Mouse (Mus musculus): ENCODE measurements around the gene Lgals12. TPM values are rescaled to one million over a fixed set of nuclear protein-coding genes. Genes with fewer than 3 reads are reported as not detected.

Lgals12 gene
- polyA plus RNA-seq, 1 experiment: 0.31 TPM

GRCm38 (mm10) chr19:7616231-7616930 lies 9.4 kb upstream of the Lgals12 start:
- Histone ChIP-seq H3K4me2 (ENCODE audit: low read depth) (no peak overlapping the region), H3ac (ENCODE audit: control insufficient read depth, insufficient read length) (no peak overlapping the region), H3K36me3 (ENCODE audit: control insufficient read depth, insufficient read depth) (no peaks in the 10 kb centered on the region), H3K79me2 (ENCODE audit: control insufficient read depth, insufficient read depth) (no peaks in the 10 kb centered on the region), H3K27me3 (ENCODE audit: control insufficient read depth, insufficient read depth, insufficient read length) (peaks cover 23% of the 10 kb centered on the region), H3K4me3 (no peak overlapping the region)
- TF ChIP-seq POLR2A (IDR thresholded peaks at IDR 0.05; ENCODE audit: insufficient read length, low read depth) (no peak), MYOD1 (IDR thresholded peaks at IDR 0.05; ENCODE audit: control insufficient read depth in 1 of 3, insufficient read length in 2 of 3, low read depth in 2 of 3) (no peak), MYOG (IDR thresholded peaks at IDR 0.05; ENCODE audit: control insufficient read depth in 1 of 3, insufficient read depth in 1 of 3, insufficient read length in 2 of 3, low read depth in 2 of 3) (no peak), POLR2AphosphoS2 (IDR thresholded peaks at IDR 0.05; ENCODE audit: insufficient read length, low read depth) (no peak), E2F4 (IDR thresholded peaks at IDR 0.05; ENCODE audit: insufficient read depth) (no peak), TCF12 (IDR thresholded peaks at IDR 0.05; ENCODE audit: insufficient read depth, poor library complexity, severe bottlenecking) (no peak), MAX (IDR thresholded peaks at IDR 0.05; ENCODE audit: low read depth) (no peak), SRF (IDR thresholded peaks at IDR 0.05; ENCODE audit: control insufficient read depth, insufficient read length, low read depth) (no peak), TCF3 (IDR thresholded peaks at IDR 0.05; ENCODE audit: insufficient read length, low read depth) (no peak), REST (IDR thresholded peaks at IDR 0.05; ENCODE audit: insufficient read depth, insufficient read length) (no peak), USF1 (IDR thresholded peaks at IDR 0.05; ENCODE audit: low read depth) (no peak), CEBPB (IDR thresholded peaks at IDR 0.05; ENCODE audit: insufficient read depth, poor library complexity, severe bottlenecking) (no peak)

GRCm38 (mm10) chr19:7613151-7613550 lies 6.2 kb upstream of the Lgals12 start:
- H3K4me3 ChIP-seq: no peak overlapping the region
- H3K79me2 ChIP-seq (ENCODE audit: control insufficient read depth, insufficient read depth): no peaks in the 10 kb centered on the region
- H3K36me3 ChIP-seq (ENCODE audit: control insufficient read depth, insufficient read depth): no peaks in the 10 kb centered on the region
- TF ChIP-seq E2F4 (IDR thresholded peaks at IDR 0.05; ENCODE audit: insufficient read depth): no peak
- no peak for TF ChIP-seq REST (IDR thresholded peaks at IDR 0.05; ENCODE audit: insufficient read depth, insufficient read length)
- no peak for TF ChIP-seq POLR2AphosphoS2 (IDR thresholded peaks at IDR 0.05; ENCODE audit: insufficient read length, low read depth)
- TF ChIP-seq POLR2A (IDR thresholded peaks at IDR 0.05; ENCODE audit: insufficient read length, low read depth): no peak
- TF ChIP-seq SRF (IDR thresholded peaks at IDR 0.05; ENCODE audit: control insufficient read depth, insufficient read length, low read depth): no peak
- no peak for TF ChIP-seq TCF3 (IDR thresholded peaks at IDR 0.05; ENCODE audit: insufficient read length, low read depth)
- no peak for TF ChIP-seq CEBPB (IDR thresholded peaks at IDR 0.05; ENCODE audit: insufficient read depth, poor library complexity, severe bottlenecking)
- no peak for TF ChIP-seq TCF12 (IDR thresholded peaks at IDR 0.05; ENCODE audit: insufficient read depth, poor library complexity, severe bottlenecking)
- no peak for TF ChIP-seq MAX (IDR thresholded peaks at IDR 0.05; ENCODE audit: low read depth)
- no peak overlapping the region for H3ac ChIP-seq (ENCODE audit: control insufficient read depth, insufficient read length)
- peaks cover 14% of the 10 kb centered on the region for H3K27me3 ChIP-seq (ENCODE audit: control insufficient read depth, insufficient read depth, insufficient read length)
- H3K4me2 ChIP-seq (ENCODE audit: low read depth): no peak overlapping the region

- Histone ChIP-seq H3K4me3 (no peak within 1 kb of the TSS), H3K36me3 (ENCODE audit: control insufficient read depth, insufficient read depth) (no peaks in the 10 kb centered on the region), H3K4me2 (ENCODE audit: low read depth) (no peak within 1 kb of the TSS), H3K79me2 (ENCODE audit: control insufficient read depth, insufficient read depth) (no peaks in the 10 kb centered on the region), H3ac (ENCODE audit: control insufficient read depth, insufficient read length) (no peak within 1 kb of the TSS), H3K27me3 (ENCODE audit: control insufficient read depth, insufficient read depth, insufficient read length) (peaks cover 14% of the 10 kb centered on the region)
- TF ChIP-seq MYOG (IDR thresholded peaks at IDR 0.05; ENCODE audit: control insufficient read depth in 1 of 3, insufficient read depth in 1 of 3, insufficient read length in 2 of 3, low read depth in 2 of 3) (no peak), TCF12 (IDR thresholded peaks at IDR 0.05; ENCODE audit: insufficient read depth, poor library complexity, severe bottlenecking) (no peak), USF1 (IDR thresholded peaks at IDR 0.05; ENCODE audit: low read depth) (no peak), MYOD1 (IDR thresholded peaks at IDR 0.05; ENCODE audit: control insufficient read depth in 1 of 3, insufficient read length in 2 of 3, low read depth in 2 of 3) (no peak), POLR2A (IDR thresholded peaks at IDR 0.05; ENCODE audit: insufficient read length, low read depth) (no peak), POLR2AphosphoS2 (IDR thresholded peaks at IDR 0.05; ENCODE audit: insufficient read length, low read depth) (no peak), CEBPB (IDR thresholded peaks at IDR 0.05; ENCODE audit: insufficient read depth, poor library complexity, severe bottlenecking) (no peak), TCF3 (IDR thresholded peaks at IDR 0.05; ENCODE audit: insufficient read length, low read depth) (no peak), SRF (IDR thresholded peaks at IDR 0.05; ENCODE audit: control insufficient read depth, insufficient read length, low read depth) (no peak), MAX (IDR thresholded peaks at IDR 0.05; ENCODE audit: low read depth) (no peak), E2F4 (IDR thresholded peaks at IDR 0.05; ENCODE audit: insufficient read depth) (no peak), REST (IDR thresholded peaks at IDR 0.05; ENCODE audit: insufficient read depth, insufficient read length) (no peak)
Observed at GRCm38 (mm10) chr19:7611942-7612757, 5.2 kb upstream of the Lgals12 start, which contains the start of gene Hrasls5. Hrasls5 (plus strand) TSS chr19:7612541.

- peaks cover 9% of the 10 kb centered on the region for H3K27me3 ChIP-seq (ENCODE audit: control insufficient read depth, insufficient read depth, insufficient read length)
- H3K4me2 ChIP-seq (ENCODE audit: low read depth): peak overlapping the region; percentile 61
- no peak overlapping the region for H3ac ChIP-seq (ENCODE audit: control insufficient read depth, insufficient read length)
- TF ChIP-seq POLR2A (IDR thresholded peaks at IDR 0.05; ENCODE audit: insufficient read length, low read depth) (no peak), MYOG (IDR thresholded peaks at IDR 0.05; ENCODE audit: control insufficient read depth in 1 of 3, insufficient read depth in 1 of 3, insufficient read length in 2 of 3, low read depth in 2 of 3) (peak in 2 of 3 experiments; percentile 29 to 83), CEBPB (IDR thresholded peaks at IDR 0.05; ENCODE audit: insufficient read depth, poor library complexity, severe bottlenecking) (no peak), E2F4 (IDR thresholded peaks at IDR 0.05; ENCODE audit: insufficient read depth) (no peak), MAX (IDR thresholded peaks at IDR 0.05; ENCODE audit: low read depth) (no peak), POLR2AphosphoS2 (IDR thresholded peaks at IDR 0.05; ENCODE audit: insufficient read length, low read depth) (no peak), SRF (IDR thresholded peaks at IDR 0.05; ENCODE audit: control insufficient read depth, insufficient read length, low read depth) (no peak), TCF12 (IDR thresholded peaks at IDR 0.05; ENCODE audit: insufficient read depth, poor library complexity, severe bottlenecking) (peak; percentile 68), USF1 (IDR thresholded peaks at IDR 0.05; ENCODE audit: low read depth) (no peak), MYOD1 (IDR thresholded peaks at IDR 0.05; ENCODE audit: control insufficient read depth in 1 of 3, insufficient read length in 2 of 3, low read depth in 2 of 3) (peak in 2 of 3 experiments; percentile 44 to 84), TCF3 (IDR thresholded peaks at IDR 0.05; ENCODE audit: insufficient read length, low read depth) (peak; percentile 21), REST (IDR thresholded peaks at IDR 0.05; ENCODE audit: insufficient read depth, insufficient read length) (no peak)
- no peak overlapping the region for H3K4me3 ChIP-seq
- no peaks in the 10 kb centered on the region for H3K36me3 ChIP-seq (ENCODE audit: control insufficient read depth, insufficient read depth)
- H3K79me2 ChIP-seq (ENCODE audit: control insufficient read depth, insufficient read depth): no peaks in the 10 kb centered on the region
Observed at GRCm38 (mm10) chr19:7607690-7608201, 753 bp upstream of the Lgals12 start.

Measured in myocyte (in vitro differentiated cells).